Mouse (Mus musculus): ENCODE data around the gene Olfr968. TPM values are rescaled to one million over a fixed set of nuclear protein-coding genes. Genes with fewer than 3 reads are reported as not detected.

The Olfr968 gene
- polyA plus RNA-seq (2012), result not detected in 2 replicates

DNA sequence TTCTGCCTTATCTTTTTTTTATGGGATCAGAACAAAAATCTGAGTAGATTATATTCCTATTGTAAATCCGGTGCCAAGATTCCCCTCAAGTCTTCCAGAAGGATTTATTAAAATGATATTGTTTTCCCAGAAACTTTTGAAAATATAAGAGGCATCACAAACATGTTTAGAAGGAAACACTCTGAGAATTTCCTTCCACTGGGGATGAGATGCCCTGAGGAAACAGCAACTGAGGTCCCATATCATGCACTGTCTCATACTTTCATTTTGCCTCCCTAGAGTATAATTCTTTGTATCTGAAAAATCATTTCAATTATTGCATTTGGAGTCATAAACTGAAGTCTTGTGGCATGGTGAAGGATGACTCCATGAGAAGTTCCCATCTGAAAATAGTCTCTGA lies at the start of gene Olfr968:
Gene Olfr968, minus strand, starts transcription at position 101 of the 400 bp plus-strand sequence.
- no peak for TF ChIP-seq GATA1 (IDR thresholded peaks at IDR 0.05; ENCODE audit: low read length)

DNA sequence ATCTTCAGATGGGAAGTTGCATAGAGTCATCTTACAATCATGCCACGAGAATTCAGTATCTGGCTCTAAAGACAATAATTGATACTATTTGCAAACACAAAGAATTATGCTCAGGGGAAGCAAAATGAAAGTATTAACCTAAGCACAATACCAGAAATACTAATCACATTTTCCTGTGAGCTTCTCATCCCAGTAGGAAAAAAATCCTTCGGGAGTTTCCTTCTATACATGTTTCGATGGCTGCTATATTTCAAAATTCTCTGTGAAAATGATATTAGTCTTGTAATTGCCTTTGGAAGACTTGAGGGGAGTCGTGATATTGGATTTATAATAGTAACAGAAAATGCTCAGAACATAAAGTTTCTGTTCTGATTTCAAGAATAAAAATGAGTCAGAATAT lies 25.5 kb upstream of the Olfr968 start, which contains the start of gene Olfr970:
Gene Olfr970, plus strand, starts transcription at position 301 of the 400 bp plus-strand sequence.
- TF ChIP-seq GATA1 (IDR thresholded peaks at IDR 0.05; ENCODE audit: low read length), result no peak

GRCm38 (mm10) chr9:39790558-39790957 lies 7.5 kb upstream of the Olfr968 start, which contains the start of gene Olfr969:
TSS of gene Olfr969 (plus strand) at chr9:39790945.
- no peak for TF ChIP-seq GATA1 (IDR thresholded peaks at IDR 0.05; ENCODE audit: low read length)

- TF ChIP-seq GATA1 (IDR thresholded peaks at IDR 0.05; ENCODE audit: low read length), result no peak
Measured at GRCm38 (mm10) chr9:39746428-39746827, 36.6 kb downstream of the Olfr968 start.

DNA sequence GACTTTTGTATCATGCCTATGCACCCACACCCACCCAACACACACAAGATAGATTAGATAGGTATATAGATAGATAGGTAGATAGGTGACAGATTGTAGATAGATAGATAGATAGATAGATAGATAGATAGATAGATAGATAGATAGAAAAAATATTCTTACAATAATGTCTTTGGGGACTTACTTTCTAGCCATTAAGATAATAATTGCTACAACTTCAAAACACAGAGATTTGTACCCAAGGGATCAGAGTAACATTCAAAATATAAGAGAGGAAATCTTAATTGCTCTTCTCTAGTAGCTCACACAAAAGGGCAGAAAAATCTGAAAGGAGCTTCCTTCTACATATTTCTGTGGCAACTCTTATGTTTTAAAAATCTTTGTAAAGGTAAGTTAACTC lies 37.1 kb downstream of the Olfr968 start, which contains the start of gene Olfr967:
Gene Olfr967, plus strand, starts transcription at position 301 of the 400 bp plus-strand sequence.
- TF ChIP-seq GATA1 (IDR thresholded peaks at IDR 0.05; ENCODE audit: low read length), result no peak

GRCm38 (mm10) chr9:39740741-39741140 lies 42.3 kb downstream of the Olfr968 start:
- TF ChIP-seq GATA1 (IDR thresholded peaks at IDR 0.05; ENCODE audit: low read length), result no peak

DNA sequence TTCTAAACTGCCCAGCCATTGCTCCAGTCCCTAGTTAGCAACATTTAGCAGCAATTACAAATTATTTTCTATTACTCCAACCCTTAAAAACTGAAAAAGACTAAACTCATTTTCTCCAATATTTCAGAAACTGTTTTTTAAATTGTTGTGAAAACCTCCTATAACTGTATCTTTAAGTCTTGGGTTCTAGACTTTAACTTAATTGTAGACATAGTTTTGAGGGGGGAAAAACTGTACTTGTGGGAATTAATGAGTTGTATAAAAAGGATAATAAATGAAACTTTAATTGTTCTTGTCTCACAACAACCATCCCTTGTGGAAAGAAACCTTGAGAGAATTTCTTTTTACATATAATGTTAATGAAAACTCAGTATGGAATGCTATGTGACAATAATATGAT lies 52.4 kb downstream of the Olfr968 start, which contains the start of gene Olfr150:
Gene Olfr150, plus strand, starts transcription at position 301 of the 400 bp plus-strand sequence.
- no peak for TF ChIP-seq GATA1 (IDR thresholded peaks at IDR 0.05; ENCODE audit: low read length)

Other genes starting within 250 kb of the Olfr968 start
- not detected in 2 replicates for gene Olfr958, start 229.2 kb downstream of the Olfr968 start, polyA plus RNA-seq (2012)
- gene Olfr959, start 207.7 kb downstream of the Olfr968 start, polyA plus RNA-seq (2012), result not detected in 2 replicates
- not detected in 2 replicates for gene AW551984, start 178.8 kb downstream of the Olfr968 start, polyA plus RNA-seq (2012)
- gene Olfr148, start 172.6 kb downstream of the Olfr968 start, polyA plus RNA-seq (2012), result not detected in 2 replicates
- not detected in 2 replicates for gene Olfr960, start 161.9 kb downstream of the Olfr968 start, polyA plus RNA-seq (2012)
- not detected in 2 replicates for gene Olfr961, start 138.2 kb downstream of the Olfr968 start, polyA plus RNA-seq (2012)
- not detected in 2 replicates for gene Olfr963, start 116.0 kb downstream of the Olfr968 start, polyA plus RNA-seq (2012)
- gene Olfr149, start 76.1 kb downstream of the Olfr968 start, polyA plus RNA-seq (2012), result not detected in 2 replicates
- not detected in 2 replicates for gene Olfr965, start 71.9 kb downstream of the Olfr968 start, polyA plus RNA-seq (2012)
- gene Olfr150, start 52.3 kb downstream of the Olfr968 start, polyA plus RNA-seq (2012), result not detected in 2 replicates
- not detected in 2 replicates for gene Olfr967, start 37.0 kb downstream of the Olfr968 start, polyA plus RNA-seq (2012)
- not detected in 2 replicates for gene Olfr969, start 7.7 kb upstream of the Olfr968 start, polyA plus RNA-seq (2012)
- gene Olfr970, start 25.6 kb upstream of the Olfr968 start, polyA plus RNA-seq (2012), result not detected in 2 replicates
- not detected in 2 replicates for gene Olfr971, start 53.6 kb upstream of the Olfr968 start, polyA plus RNA-seq (2012)
- not detected in 2 replicates for gene Olfr972, start 83.2 kb upstream of the Olfr968 start, polyA plus RNA-seq (2012)
- gene Olfr229, start 124.1 kb upstream of the Olfr968 start, polyA plus RNA-seq (2012), result not detected in 2 replicates
- gene Olfr974, start 154.2 kb upstream of the Olfr968 start, polyA plus RNA-seq (2012), result not detected in 2 replicates
- gene Olfr975, start 168.8 kb upstream of the Olfr968 start, polyA plus RNA-seq (2012), result not detected in 2 replicates
- gene Olfr976, start 177.9 kb upstream of the Olfr968 start, polyA plus RNA-seq (2012), result not detected in 2 replicates
- gene Olfr978, start 208.9 kb upstream of the Olfr968 start, polyA plus RNA-seq (2012), result not detected in 2 replicates
- gene Olfr979, start 220.2 kb upstream of the Olfr968 start, polyA plus RNA-seq (2012), result not detected in 2 replicates
- gene Olfr980, start 226.3 kb upstream of the Olfr968 start, polyA plus RNA-seq (2012), result not detected in 2 replicates
- gene Olfr981, start 238.2 kb upstream of the Olfr968 start, polyA plus RNA-seq (2012), result not detected in 2 replicates

Data from G1E-ER4 (cell line).